Mouse (Mus musculus): ENCODE data around the gene Tbc1d10c. TPM values are rescaled to one million over a fixed set of nuclear protein-coding genes. Genes with fewer than 3 reads are reported as not detected.
"Not testable (repeated sequence)": the region's sequence is repeated elsewhere in the genome, so short reads cannot be mapped to it uniquely, and the experiment has no call there.

Tbc1d10c gene
- polyA plus RNA-seq, 1 experiment from 2014 or later, result 1.5 TPM

DNA sequence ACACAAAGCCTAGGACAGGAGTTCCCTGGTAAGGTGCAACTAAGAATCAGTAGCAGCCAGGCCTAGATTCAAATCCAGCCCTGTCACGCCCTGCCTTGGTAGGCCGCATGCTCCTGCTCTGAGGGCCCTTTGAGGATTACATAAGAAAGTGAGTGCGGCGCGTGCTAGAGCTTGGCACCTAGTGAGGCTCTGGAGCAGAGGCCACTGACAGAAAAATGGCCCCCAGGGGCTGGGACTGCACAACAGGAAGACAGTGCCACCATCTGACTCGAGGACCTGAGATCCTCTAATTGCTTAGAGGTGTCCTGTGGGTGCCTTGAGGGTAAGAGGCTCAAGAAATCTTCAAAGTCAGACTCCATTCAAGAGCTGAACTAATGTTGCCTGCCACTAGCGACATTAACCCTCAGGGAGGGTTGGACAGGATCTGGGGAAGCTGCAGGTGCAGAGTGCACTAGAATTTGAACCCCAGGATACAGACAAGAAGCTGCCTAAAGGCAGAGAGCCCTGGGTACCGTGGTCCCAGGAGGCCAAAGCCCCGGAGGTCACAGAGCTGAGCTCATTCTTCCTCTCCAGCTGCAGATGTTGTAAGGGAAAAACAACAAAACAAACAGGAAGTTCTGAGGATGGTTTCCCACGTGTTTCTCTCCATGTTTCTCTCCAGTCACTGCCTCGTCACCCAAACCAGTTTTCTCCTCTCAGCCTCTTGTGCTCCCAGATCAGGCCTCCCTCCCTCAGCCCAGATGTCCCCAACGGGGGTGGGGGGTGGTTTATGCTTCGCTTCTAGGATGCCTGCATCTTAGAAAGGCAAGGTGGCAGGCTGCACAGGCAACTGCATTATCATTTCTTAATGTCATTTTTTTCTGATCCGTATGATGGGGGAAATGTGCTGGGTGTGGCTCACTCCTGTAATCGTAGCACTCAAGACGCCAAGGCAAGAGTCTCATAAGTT is 46.3 kb downstream of the Tbc1d10c start:
- H3K4me3 ChIP-seq, result no peak overlapping the region
- H3K4me1 ChIP-seq (replicated peaks), result peaks cover 19% of the 10 kb centered on the region
- no peaks in the 10 kb centered on the region for H3K36me3 ChIP-seq
- H3K9me3 ChIP-seq, result no peaks in the 10 kb centered on the region
- no peak overlapping the region for H3K4me2 ChIP-seq
- H3K27ac ChIP-seq (replicated peaks), result no peak overlapping the region
- ATAC-seq (ENCODE audit: low FRiP score, low read depth), result no peak
- no peaks in the 10 kb centered on the region for H3K27me3 ChIP-seq
- WGBS, result 83% methylated on average over 16 of the region's 16 CpGs
- no peak overlapping the region for H3K9ac ChIP-seq

- Histone ChIP-seq H3K4me1 (replicated peaks) (peaks cover 14% of the 10 kb centered on the region), H3K36me3 (no peaks in the 10 kb centered on the region), H3K4me2 (no peak within 1 kb of the TSS), H3K27ac (replicated peaks) (no peak within 1 kb of the TSS), H3K4me3 (no peak within 1 kb of the TSS), H3K9me3 (no peaks in the 10 kb centered on the region), H3K27me3 (no peaks in the 10 kb centered on the region), H3K9ac (no peak within 1 kb of the TSS)
- 89% methylated on average over 7 of the region's 7 CpGs for WGBS
- ATAC-seq (ENCODE audit: low FRiP score, low read depth), result no peak
These were observed 47.3 kb downstream of the Tbc1d10c start, which contains the start of gene Cabp4 for GRCm38 (mm10) chr19:4143759-4144268. TSS of gene Cabp4 (minus strand) at chr19:4144033.

DNA sequence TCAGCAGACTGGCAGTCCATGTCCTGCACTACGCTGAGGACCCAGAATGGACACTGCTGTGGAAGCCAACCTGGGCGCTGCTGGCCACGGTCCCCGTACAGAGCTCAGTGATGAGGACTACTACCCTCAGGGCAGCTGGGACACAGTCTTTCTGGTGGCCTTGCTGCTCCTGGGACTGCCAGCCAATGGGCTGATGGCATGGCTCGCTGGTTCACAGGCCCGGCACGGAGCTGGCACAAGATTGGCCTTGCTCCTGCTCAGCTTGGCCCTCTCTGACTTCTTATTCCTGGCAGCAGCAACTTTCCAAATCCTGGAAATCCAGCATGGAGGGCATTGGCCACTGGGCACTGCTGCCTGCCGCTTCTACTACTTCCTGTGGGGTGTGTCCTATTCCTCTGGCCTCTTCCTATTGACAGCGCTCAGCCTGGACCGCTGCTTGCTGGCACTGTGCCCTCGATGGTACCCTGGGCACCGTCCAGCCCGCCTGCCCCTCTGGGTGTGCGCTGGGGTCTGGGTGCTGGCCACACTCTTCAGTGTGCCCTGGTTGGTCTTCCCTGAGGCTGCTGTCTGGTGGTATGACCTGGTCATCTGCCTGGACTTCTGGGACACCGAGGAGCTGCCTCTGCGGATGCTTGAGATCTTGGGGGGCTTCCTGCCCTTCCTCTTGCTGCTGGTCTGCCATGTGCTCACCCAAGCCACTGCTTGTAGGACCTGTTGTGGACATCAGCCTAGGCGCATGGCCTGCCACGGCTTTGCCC is 48.5 kb downstream of the Tbc1d10c start:
- no peaks in the 10 kb centered on the region for H3K27me3 ChIP-seq
- no peak overlapping the region for H3K27ac ChIP-seq (replicated peaks)
- H3K36me3 ChIP-seq, result no peaks in the 10 kb centered on the region
- H3K4me2 ChIP-seq, result no peak overlapping the region
- no peak for ATAC-seq (ENCODE audit: low FRiP score, low read depth)
- no peak overlapping the region for H3K4me3 ChIP-seq
- peaks cover 6% of the 10 kb centered on the region for H3K4me1 ChIP-seq (replicated peaks)
- WGBS, result 87% methylated on average over 18 of the region's 18 CpGs
- H3K9me3 ChIP-seq, result no peaks in the 10 kb centered on the region
- H3K9ac ChIP-seq, result no peak overlapping the region

- no peaks in the 10 kb centered on the region for H3K9me3 ChIP-seq
- no peaks in the 10 kb centered on the region for H3K36me3 ChIP-seq
- H3K27me3 ChIP-seq, result no peaks in the 10 kb centered on the region
- H3K4me3 ChIP-seq, result no peak overlapping the region
- no peak overlapping the region for H3K4me2 ChIP-seq
- H3K27ac ChIP-seq (replicated peaks), result no peak overlapping the region
- H3K4me1 ChIP-seq (replicated peaks), result 0 out of 2 replicates have a peak, but pooled peaks cover 5% of the 10 kb centered on the region
- no peak overlapping the region for H3K9ac ChIP-seq
- no peak for ATAC-seq (ENCODE audit: low FRiP score, low read depth)
- WGBS, result 82% methylated on average over 6 of the region's 6 CpGs
These were observed 50.9 kb downstream of the Tbc1d10c start for GRCm38 (mm10) chr19:4140147-4140546.

- Histone ChIP-seq H3K27ac (replicated peaks) (no peak within 1 kb of the TSS), H3K9me3 (no peaks in the 10 kb centered on the region), H3K4me2 (no peak within 1 kb of the TSS), H3K36me3 (no peaks in the 10 kb centered on the region), H3K27me3 (no peaks in the 10 kb centered on the region), H3K4me1 (replicated peaks) (0 out of 2 replicates have a peak, but pooled peaks cover 5% of the 10 kb centered on the region), H3K9ac (no peak within 1 kb of the TSS), H3K4me3 (no peak within 1 kb of the TSS)
- WGBS, result 58% methylated on average over 2 of the region's 2 CpGs
- ATAC-seq (ENCODE audit: low FRiP score, low read depth), result no peak
These were observed 51.6 kb downstream of the Tbc1d10c start, which contains the start of gene Gpr152 for GRCm38 (mm10) chr19:4139446-4139845. TSS of gene Gpr152 (plus strand) at chr19:4139787.

DNA sequence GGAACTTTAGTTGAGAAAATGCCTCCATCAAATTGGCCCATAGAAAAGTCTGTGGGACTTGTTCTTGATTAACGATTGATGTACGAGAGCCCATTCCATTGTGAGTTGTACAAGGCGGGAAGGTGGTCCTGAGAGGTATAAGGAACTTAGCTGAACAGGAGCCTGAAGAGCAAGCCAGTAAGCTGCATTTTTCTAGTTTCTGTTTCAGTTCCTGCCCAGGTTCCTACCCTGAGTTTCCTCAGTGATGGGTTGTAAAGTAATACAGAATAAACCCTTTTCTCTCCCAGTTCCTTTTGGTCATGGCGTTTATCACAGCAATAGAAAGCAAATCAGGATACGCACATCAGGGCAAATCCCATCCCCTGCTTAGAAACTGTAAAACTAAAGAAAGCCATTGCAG is 53.2 kb downstream of the Tbc1d10c start:
- no peak overlapping the region for H3K9ac ChIP-seq
- no peak overlapping the region for H3K4me3 ChIP-seq
- WGBS, result 89% methylated on average over 5 of the region's 5 CpGs
- 0 out of 2 replicates have a peak, but pooled peaks cover 5% of the 10 kb centered on the region for H3K4me1 ChIP-seq (replicated peaks)
- no peak overlapping the region for H3K27ac ChIP-seq (replicated peaks)
- ATAC-seq (ENCODE audit: low FRiP score, low read depth), result no peak
- H3K36me3 ChIP-seq, result no peaks in the 10 kb centered on the region; the same call in none of the 2 replicates
- no peaks in the 10 kb centered on the region for H3K9me3 ChIP-seq
- H3K27me3 ChIP-seq, result no peaks in the 10 kb centered on the region
- H3K4me2 ChIP-seq, result no peak overlapping the region

DNA sequence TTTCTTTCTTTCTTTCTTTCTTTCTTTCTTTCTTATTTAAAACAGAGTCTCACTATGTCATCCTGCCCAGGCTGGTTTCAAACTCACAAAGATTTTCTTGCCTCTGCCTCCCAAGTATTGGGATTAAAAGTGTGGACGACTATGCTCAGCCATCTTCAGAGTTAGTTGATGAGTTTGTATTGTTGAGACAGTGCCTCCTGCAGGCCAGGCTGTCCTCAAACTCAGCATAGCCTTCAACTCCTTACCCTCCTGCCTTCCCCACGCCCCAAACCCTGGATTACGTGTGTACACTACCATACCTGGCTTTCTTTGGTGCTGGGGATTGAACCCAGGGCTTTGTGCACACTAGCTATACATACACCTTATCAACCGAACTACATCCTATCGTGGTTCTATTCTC is 54.6 kb downstream of the Tbc1d10c start:
- Histone ChIP-seq H3K4me1 (replicated peaks) (0 out of 2 replicates have a peak, but pooled peaks cover 5% of the 10 kb centered on the region), H3K4me3 (no peak overlapping the region), H3K9me3 (no peaks in the 10 kb centered on the region), H3K4me2 (no peak overlapping the region), H3K27me3 (no peaks in the 10 kb centered on the region), H3K9ac (no peak overlapping the region), H3K27ac (replicated peaks) (no peak overlapping the region), H3K36me3 (peaks cover 13% of the 10 kb centered on the region)
- no peak for ATAC-seq (ENCODE audit: low FRiP score, low read depth)
- WGBS, result 83% methylated on average over 5 of the region's 5 CpGs

GRCm38 (mm10) chr19:4135963-4136345 is 55.1 kb downstream of the Tbc1d10c start:
- peaks cover 15% of the 10 kb centered on the region for H3K36me3 ChIP-seq
- H3K4me3 ChIP-seq; H3K4me2 ChIP-seq; H3K9ac ChIP-seq; H3K4me1 ChIP-seq (replicated peaks); H3K27me3 ChIP-seq; H3K9me3 ChIP-seq; ATAC-seq (ENCODE audit: low FRiP score, low read depth); H3K27ac ChIP-seq (replicated peaks): not testable (repeated sequence)
- WGBS, result 28% methylated on average over 8 of the region's 8 CpGs

DNA sequence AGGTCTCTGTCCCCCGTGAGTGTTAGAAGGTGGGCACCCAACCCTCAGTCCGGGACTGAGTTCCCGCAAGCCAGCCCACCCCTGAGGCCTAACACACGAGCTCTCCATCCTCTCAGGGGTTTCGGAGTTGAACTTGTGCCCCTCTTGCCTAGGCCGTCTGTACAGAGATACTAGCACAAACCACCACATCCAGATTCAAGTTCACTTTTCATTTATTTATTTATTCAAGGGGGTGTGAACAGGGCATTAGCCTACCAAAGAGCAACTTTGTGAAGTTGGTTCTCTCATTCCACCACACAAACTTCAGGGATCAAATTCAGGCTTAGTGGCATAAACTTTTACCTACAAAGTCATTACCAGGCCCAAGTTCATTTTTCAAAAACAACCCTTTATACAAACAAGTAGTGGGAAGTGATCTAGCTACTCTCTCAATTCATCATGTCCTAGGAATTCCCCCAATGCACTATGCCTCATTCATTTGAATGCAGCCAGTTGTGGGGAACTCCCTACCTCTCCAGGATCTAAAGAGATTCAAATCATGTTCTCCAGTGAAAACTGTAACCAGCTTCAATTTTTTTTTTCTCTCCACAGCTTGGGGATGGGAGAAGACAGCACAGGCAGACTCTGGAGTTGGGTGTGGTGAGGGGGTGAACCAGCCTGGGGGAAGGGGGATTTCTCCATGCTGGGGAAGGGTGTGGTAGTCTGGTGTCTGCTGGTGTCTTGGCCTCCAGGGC is 55.7 kb downstream of the Tbc1d10c start:
- 81% methylated on average over 6 of the region's 6 CpGs for WGBS
- H3K27me3 ChIP-seq; H3K9me3 ChIP-seq; H3K4me1 ChIP-seq (replicated peaks); H3K9ac ChIP-seq; H3K4me2 ChIP-seq; ATAC-seq (ENCODE audit: low FRiP score, low read depth); H3K4me3 ChIP-seq; H3K27ac ChIP-seq (replicated peaks): not testable (repeated sequence)
- H3K36me3 ChIP-seq, result peaks cover 15% of the 10 kb centered on the region

GRCm38 (mm10) chr19:4134354-4134753 is 56.7 kb downstream of the Tbc1d10c start:
- 0 out of 2 replicates have a peak, but pooled peaks cover 3% of the 10 kb centered on the region for H3K4me1 ChIP-seq (replicated peaks)
- H3K9ac ChIP-seq, result no peak overlapping the region
- ATAC-seq (ENCODE audit: low FRiP score, low read depth), result no peak
- H3K27ac ChIP-seq (replicated peaks), result no peak overlapping the region
- no peak overlapping the region for H3K4me3 ChIP-seq
- WGBS, result 87% methylated on average over 4 of the region's 4 CpGs
- no peak overlapping the region for H3K4me2 ChIP-seq
- H3K27me3 ChIP-seq, result no peaks in the 10 kb centered on the region
- H3K9me3 ChIP-seq, result no peaks in the 10 kb centered on the region
- H3K36me3 ChIP-seq, result peaks cover 23% of the 10 kb centered on the region
